Mouse (Mus musculus) testis, adult 2 months (tissue): ENCODE measurements around the gene Dcdc2a.

Experiments
- CTCF ChIP-seq: fragments of 200-500 bp; IDR thresholded peaks from 2 replicates; pipeline ENCODE4 v1.5.1; 2012; ENCODE audit warnings: low read depth, mild to moderate bottlenecking, inconsistent platforms, low read length, moderate library complexity; ENCODE audit not compliant: control insufficient read depth, insufficient read depth, insufficient replicate concordance
- POLR2A ChIP-seq: fragments of 200-500 bp; IDR thresholded peaks from 2 replicates; pipeline ENCODE4 v1.6.1; 2012; ENCODE audit warnings: low read depth, mild to moderate bottlenecking, inconsistent platforms, low read length, moderate library complexity; ENCODE audit not compliant: control insufficient read depth

DNA sequence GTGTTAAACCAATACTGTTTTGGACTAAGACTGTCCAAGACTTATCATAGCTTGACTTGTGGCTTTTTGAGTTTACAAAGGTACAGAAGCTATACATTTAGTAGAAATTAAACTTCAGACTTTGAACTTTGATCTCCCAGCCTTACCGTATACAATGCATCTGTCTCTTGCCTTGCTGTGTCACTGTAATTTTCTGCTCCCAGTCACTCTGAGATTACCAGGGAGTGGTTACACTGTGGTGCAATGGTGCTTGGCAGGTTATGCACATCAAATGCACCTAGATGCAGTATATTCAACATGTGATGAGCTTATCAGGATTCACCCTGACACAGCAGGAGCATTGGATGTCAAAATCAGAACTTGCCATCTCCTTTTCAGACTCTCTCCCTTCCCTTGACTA, 122.0 kb downstream of the Dcdc2a start:
- TF ChIP-seq POLR2A (no peak), CTCF (no peak)
